Mouse (Mus musculus) small intestine, adult 2 months (tissue): ENCODE measurements around the gene Cyfip2.

Source experiments
- CTCF ChIP-seq: fragments of 200-500 bp; IDR thresholded peaks from 2 replicates; pipeline ENCODE4 v1.5.1; 2012; ENCODE audit warnings: low read depth, mild to moderate bottlenecking, control low read depth, inconsistent platforms, low read length, moderate library complexity, mixed read lengths; ENCODE audit not compliant: insufficient replicate concordance, insufficient read length; ENCODE audit errors: extremely low read depth
- POLR2A ChIP-seq: fragments of 200-500 bp; IDR thresholded peaks from 2 replicates; pipeline ENCODE4 v1.6.1; 2012; ENCODE audit warnings: low read depth, mild to moderate bottlenecking, control low read depth, inconsistent platforms, low read length, moderate library complexity

DNA sequence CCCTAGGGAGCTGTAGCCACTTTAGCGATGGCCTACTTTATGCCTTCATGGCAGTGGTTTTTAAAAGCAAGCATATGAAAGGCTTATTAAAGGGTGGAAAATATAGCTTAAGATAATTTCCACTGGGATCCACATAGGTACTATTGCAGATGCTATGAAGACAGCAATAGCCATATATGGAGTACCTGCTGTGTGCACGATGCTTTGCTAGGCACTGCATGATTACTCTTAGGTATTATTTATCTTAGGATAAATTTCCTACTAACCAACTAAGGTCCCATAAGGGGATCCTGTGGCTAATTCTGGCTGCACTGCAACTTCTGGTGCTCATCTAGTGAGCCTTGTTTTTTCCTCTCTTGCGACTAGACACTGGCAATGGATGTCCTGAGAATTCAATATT lies 64.3 kb downstream of the Cyfip2 start:
- TF ChIP-seq CTCF: no peak
- TF ChIP-seq POLR2A: no peak
